Mouse (Mus musculus) cortical plate, adult 2 months (tissue): ENCODE data around the gene R3hdml.

ENCODE experiments used
- CTCF ChIP-seq: fragments of 200-500 bp; IDR thresholded peaks from 2 replicates; pipeline ENCODE4 v1.5.1; 2011; ENCODE audit warnings: mild to moderate bottlenecking, control low read depth, low read length; ENCODE audit not compliant: insufficient read depth; ENCODE audit errors: extremely low read depth
- POLR2A ChIP-seq: fragments of 200-500 bp; IDR thresholded peaks from 2 replicates; pipeline ENCODE4 v1.6.1; 2011; ENCODE audit warnings: mild to moderate bottlenecking, low read length, control low read depth; ENCODE audit not compliant: insufficient read depth; ENCODE audit errors: extremely low read depth

GRCm38 (mm10) chr2:163450668-163451295 lies 41.3 kb upstream of the R3hdml start:
- TF ChIP-seq CTCF (no peak), POLR2A (no peak)
